Mouse (Mus musculus) ES-Bruce4 (cell line): ENCODE results near the gene Hbb-bs.

Experiments
- CTCF ChIP-seq: IDR thresholded peaks from one replicate; pipeline ENCODE4 v1.8.1; 2011; ENCODE audit warnings: low read depth, low read length
- EP300 ChIP-seq: IDR thresholded peaks from 2 replicates; pipeline ENCODE4 v1.6.1; 2011; ENCODE audit warnings: low read depth, low read length; ENCODE audit not compliant: insufficient read depth
- POLR2A ChIP-seq: IDR thresholded peaks from one replicate; pipeline ENCODE4 v1.8.1; 2011; ENCODE audit warnings: low read length; ENCODE audit not compliant: insufficient read depth

- TF ChIP-seq CTCF (no peak), EP300 (no peak), POLR2A (no peak)
These were observed 15.7 kb downstream of the Hbb-bs start for GRCm38 (mm10) chr7:103812174-103812573.
